Mouse (Mus musculus) embryonic facial prominence, embryonic 10.5 days (tissue): ENCODE results near the gene Srsf9. TPM values are rescaled to one million over a fixed set of nuclear protein-coding genes. Genes with fewer than 3 reads are reported as not detected.
A peak's percentile ranks its signal among the peaks of the same experiment; 100 is the strongest.

ENCODE experiments used
- DNase-seq: peaks from one replicate; pipeline ENCODE4 v3.0.0-alpha.2; 2017; ENCODE audit warnings: low spot score
- H3K27ac ChIP-seq: fragments of 300-500 bp; sonication (generic); replicated peaks from 2 replicates; pipeline ENCODE4 v1.5.1; 2016; ENCODE audit warnings: mild to moderate bottlenecking
- H3K27me3 ChIP-seq: fragments of 300-500 bp; sonication (generic); replicated peaks from 2 replicates; pipeline ENCODE4 v1.6.1; 2016; ENCODE audit warnings: low read depth, mild to moderate bottlenecking; ENCODE audit not compliant: poor library complexity, severe bottlenecking
- H3K36me3 ChIP-seq: fragments of 300-500 bp; sonication (generic); replicated peaks from 2 replicates; pipeline ENCODE4 v1.6.1; 2016; ENCODE audit warnings: mild to moderate bottlenecking, moderate library complexity
- H3K4me1 ChIP-seq: fragments of 300-500 bp; sonication (generic); 2 replicates; pipeline ENCODE4 v1.6.1; 2016
- H3K4me3 ChIP-seq: fragments of 300-500 bp; sonication (generic); 2 replicates; pipeline ENCODE4 v1.5.1; 2016; ENCODE audit warnings: mild to moderate bottlenecking, moderate library complexity
- H3K9me3 ChIP-seq: fragments of 300-500 bp; sonication (generic); 2 replicates; pipeline ENCODE4 v1.6.1; 2016; ENCODE audit warnings: mild to moderate bottlenecking
- WGBS: fragments of 180-500 bp; shearing (Covaris S2); methylation state at CpG from one replicate; pipeline ENCODE4 v1.1.7; 2016; 5-methylcytosine and 5-hydroxymethylcytosine counted together
- polyA plus RNA-seq: library from polyadenylated mRNA; unstranded; fragments of >200 nt; fragmentation: Nextera tagmentation; extraction: Ambion mirVana; gene quantifications from 2 replicates; pipeline ENCODE4 v1.2.1, GENCODE M21; 2016

Gene Srsf9
- 391 and 411 TPM in 2 replicates for polyA plus RNA-seq

- WGBS = under 1% methylated on average over 91 of the region's 97 CpGs
- peak within 1 kb of the TSS; percentile 100 for H3K4me3 ChIP-seq
Observed at GRCm38 (mm10) chr5:115326875-115327609, at the start of gene Srsf9. Gene Srsf9, plus strand, starts transcription at chr5:115327177.

GRCm38 (mm10) chr5:115278053-115278452, 48.9 kb upstream of the Srsf9 start:
- no peaks in the 10 kb centered on the region for H3K27me3 ChIP-seq
- DNase-seq = no peak
- no peak overlapping the region for H3K4me3 ChIP-seq
- no peaks in the 10 kb centered on the region for H3K9me3 ChIP-seq
- WGBS = 89% methylated on average over 1 of the region's 1 CpGs
- H3K27ac ChIP-seq = no peak overlapping the region
- H3K4me1 ChIP-seq = peaks cover 14% of the 10 kb centered on the region
- H3K36me3 ChIP-seq = peaks cover 5% of the 10 kb centered on the region; the same call in 1 of the 2 replicates

More at GRCm38 (mm10) chr5:115326875-115327609, at the start of gene Srsf9:
- no peaks in the 10 kb centered on the region for H3K27me3 ChIP-seq
- no peaks in the 10 kb centered on the region for H3K9me3 ChIP-seq
- peaks cover 35% of the 10 kb centered on the region for H3K36me3 ChIP-seq
- H3K27ac ChIP-seq = peak within 1 kb of the TSS; percentile 99
- H3K4me1 ChIP-seq = peaks cover 29% of the 10 kb centered on the region
- peak; percentile 96 for DNase-seq

- 54% methylated on average over 2 of the region's 2 CpGs for WGBS
- H3K4me1 ChIP-seq = peaks cover 7% of the 10 kb centered on the region
- H3K4me3 ChIP-seq = no peak overlapping the region
- H3K36me3 ChIP-seq = peaks cover 11% of the 10 kb centered on the region
- H3K27ac ChIP-seq = no peak overlapping the region
- H3K9me3 ChIP-seq = no peaks in the 10 kb centered on the region
- H3K27me3 ChIP-seq = no peaks in the 10 kb centered on the region
- DNase-seq = no peak
Observed at GRCm38 (mm10) chr5:115278785-115279184, 48.2 kb upstream of the Srsf9 start.

- DNase-seq = peak; percentile 86
- Histone ChIP-seq H3K27me3 (no peaks in the 10 kb centered on the region), H3K36me3 (peaks cover 18% of the 10 kb centered on the region), H3K9me3 (no peaks in the 10 kb centered on the region), H3K27ac (peak within 1 kb of the TSS; percentile 85), H3K4me3 (peak within 1 kb of the TSS; percentile 87), H3K4me1 (peaks cover 7% of the 10 kb centered on the region)
- WGBS = 3% methylated on average over 45 of the region's 45 CpGs
Observed at GRCm38 (mm10) chr5:115279226-115280049, 47.5 kb upstream of the Srsf9 start, which contains the start of gene Coq5. Gene Coq5, plus strand, starts transcription at chr5:115279666.

- peaks cover 7% of the 10 kb centered on the region for H3K4me1 ChIP-seq
- peak overlapping the region; percentile 87 for H3K4me3 ChIP-seq
- no peak for DNase-seq
- peaks cover 25% of the 10 kb centered on the region for H3K36me3 ChIP-seq
- no peaks in the 10 kb centered on the region for H3K9me3 ChIP-seq
- no peaks in the 10 kb centered on the region for H3K27me3 ChIP-seq
- H3K27ac ChIP-seq = peak overlapping the region; percentile 85
- 12% methylated on average over 17 of the region's 17 CpGs for WGBS
Observed at GRCm38 (mm10) chr5:115280050-115280687, 46.8 kb upstream of the Srsf9 start.

GRCm38 (mm10) chr5:115284735-115285134, 42.2 kb upstream of the Srsf9 start:
- Histone ChIP-seq H3K36me3 (peaks cover 63% of the 10 kb centered on the region), H3K27me3 (no peaks in the 10 kb centered on the region), H3K9me3 (no peaks in the 10 kb centered on the region), H3K27ac (no peak overlapping the region), H3K4me3 (0 out of 2 replicates have a peak overlapping the region, but pooled peaks have one; percentile 5), H3K4me1 (peaks cover 7% of the 10 kb centered on the region)
- no peak for DNase-seq
- 94% methylated on average over 3 of the region's 3 CpGs for WGBS

GRCm38 (mm10) chr5:115294173-115294572, 32.8 kb upstream of the Srsf9 start:
- WGBS = 90% methylated on average over 8 of the region's 8 CpGs
- no peaks in the 10 kb centered on the region for H3K9me3 ChIP-seq
- H3K27me3 ChIP-seq = no peaks in the 10 kb centered on the region
- no peak overlapping the region for H3K27ac ChIP-seq
- peaks cover 99% of the 10 kb centered on the region for H3K36me3 ChIP-seq
- peaks cover 27% of the 10 kb centered on the region for H3K4me1 ChIP-seq
- H3K4me3 ChIP-seq = no peak overlapping the region
- no peak for DNase-seq

- peaks cover 40% of the 10 kb centered on the region for H3K4me1 ChIP-seq
- peaks cover 82% of the 10 kb centered on the region for H3K36me3 ChIP-seq
- H3K27me3 ChIP-seq = no peaks in the 10 kb centered on the region
- DNase-seq = no peak
- no peak overlapping the region for H3K27ac ChIP-seq
- H3K9me3 ChIP-seq = no peaks in the 10 kb centered on the region
- WGBS = 87% methylated on average over 10 of the region's 10 CpGs
- H3K4me3 ChIP-seq = no peak overlapping the region; the same call in 1 of the 2 replicates
Observed at GRCm38 (mm10) chr5:115296347-115296746, 30.6 kb upstream of the Srsf9 start.

- Histone ChIP-seq H3K4me3 (peak overlapping the region; percentile 95), H3K27ac (peak overlapping the region; percentile 93), H3K36me3 (peaks cover 44% of the 10 kb centered on the region), H3K9me3 (no peaks in the 10 kb centered on the region), H3K27me3 (0 out of 2 replicates have a peak, but pooled peaks cover 3% of the 10 kb centered on the region), H3K4me1 (peaks cover 46% of the 10 kb centered on the region)
- peak; percentile 73 for DNase-seq
- under 1% methylated on average over 46 of the region's 46 CpGs for WGBS
Observed at GRCm38 (mm10) chr5:115300035-115300744, 26.8 kb upstream of the Srsf9 start.

GRCm38 (mm10) chr5:115300792-115301614, 26.0 kb upstream of the Srsf9 start, which contains the start of gene Dynll1:
Gene Dynll1, minus strand, starts transcription at chr5:115300999.
- no peaks in the 10 kb centered on the region for H3K9me3 ChIP-seq
- H3K27ac ChIP-seq = peak within 1 kb of the TSS; percentile 93
- H3K36me3 ChIP-seq = peaks cover 36% of the 10 kb centered on the region
- peaks cover 40% of the 10 kb centered on the region for H3K4me1 ChIP-seq
- DNase-seq = peak; percentile 99
- H3K4me3 ChIP-seq = peak within 1 kb of the TSS; percentile 95
- under 1% methylated on average over 66 of the region's 66 CpGs for WGBS
- H3K27me3 ChIP-seq = 0 out of 2 replicates have a peak, but pooled peaks cover 3% of the 10 kb centered on the region

- peaks cover 30% of the 10 kb centered on the region for H3K36me3 ChIP-seq
- 0 out of 2 replicates have a peak, but pooled peaks cover 3% of the 10 kb centered on the region for H3K27me3 ChIP-seq
- no peak for DNase-seq
- 34% methylated on average over 13 of the region's 13 CpGs for WGBS
- peak overlapping the region; percentile 95 for H3K4me3 ChIP-seq
- peak overlapping the region; percentile 93 for H3K27ac ChIP-seq
- H3K4me1 ChIP-seq = peaks cover 38% of the 10 kb centered on the region
- no peaks in the 10 kb centered on the region for H3K9me3 ChIP-seq
Observed at GRCm38 (mm10) chr5:115301615-115302014, 25.4 kb upstream of the Srsf9 start.
